Mouse (Mus musculus) cortical plate, adult 2 months (tissue): ENCODE results near the gene Gm12185.
"Not testable (repeated sequence)": the region's sequence is repeated elsewhere in the genome, so short reads cannot be mapped to it uniquely, and the experiment has no call there.

Experiments
- CTCF ChIP-seq: fragments of 200-500 bp; IDR thresholded peaks from 2 replicates; pipeline ENCODE4 v1.5.1; 2011; ENCODE audit warnings: mild to moderate bottlenecking, control low read depth, low read length; ENCODE audit not compliant: insufficient read depth; ENCODE audit errors: extremely low read depth
- POLR2A ChIP-seq: fragments of 200-500 bp; IDR thresholded peaks from 2 replicates; pipeline ENCODE4 v1.6.1; 2011; ENCODE audit warnings: mild to moderate bottlenecking, low read length, control low read depth; ENCODE audit not compliant: insufficient read depth; ENCODE audit errors: extremely low read depth

DNA sequence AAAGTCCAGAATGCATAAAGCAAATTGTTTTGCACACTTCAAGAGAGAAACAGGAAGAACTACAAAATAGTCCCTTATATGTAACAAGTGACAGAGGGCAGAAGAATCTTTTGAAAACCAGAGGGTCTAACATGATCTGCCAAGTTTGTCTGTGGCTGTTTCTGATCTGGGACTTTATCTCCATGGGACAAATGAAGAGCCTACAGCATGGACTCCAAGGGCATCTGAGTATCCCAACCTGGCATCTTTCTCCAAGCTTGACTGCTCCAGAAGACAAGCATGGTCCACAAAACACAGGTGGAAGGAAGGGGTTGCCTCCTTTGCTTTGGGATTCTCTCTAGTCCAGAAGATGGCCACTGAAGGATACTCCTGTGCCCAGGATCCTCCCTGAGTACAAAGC is 65.6 kb downstream of the Gm12185 start:
- TF ChIP-seq CTCF, POLR2A: not testable (repeated sequence)
